8 mouse cellular contexts compared by ENCODE assay signal in the genomic region with DNA sequence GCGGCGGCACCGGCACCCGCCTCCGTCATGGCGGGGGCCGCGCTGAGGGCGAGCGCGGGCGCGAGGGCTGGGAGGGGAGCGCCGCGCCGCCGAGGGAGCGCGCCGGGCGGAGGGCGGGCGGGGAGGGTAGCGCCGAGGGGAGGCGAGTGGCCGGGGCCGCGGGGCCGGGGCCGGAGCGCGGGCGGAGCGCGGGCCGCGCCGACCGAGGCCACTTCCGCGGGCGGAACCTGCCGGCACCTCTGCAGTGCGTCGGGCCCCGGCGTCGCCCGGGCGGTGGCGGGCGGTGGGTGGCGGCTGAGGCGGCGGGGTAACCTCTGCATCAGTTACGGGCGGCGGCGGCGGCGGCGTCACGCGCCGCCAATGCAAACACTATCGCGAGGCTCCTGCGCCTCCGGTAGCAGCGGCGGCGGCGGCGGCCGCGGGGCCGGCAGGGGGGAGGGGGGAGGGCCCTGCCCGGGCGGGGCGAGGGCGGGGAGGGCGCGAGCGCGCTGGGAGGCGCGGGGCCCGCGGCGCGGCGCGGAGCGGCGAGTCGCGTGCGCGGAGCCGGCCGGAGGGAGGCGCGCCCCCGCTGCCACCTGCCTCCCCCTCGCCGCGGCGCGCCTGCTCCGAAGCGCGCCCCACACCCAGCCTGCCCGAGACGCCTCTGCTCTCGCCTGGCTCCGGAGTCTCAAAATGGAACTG. TPM values are rescaled to one million over a fixed set of nuclear protein-coding genes. Genes with fewer than 3 reads are reported as not detected.
DNase-seq lines count a peak whose midpoint lies in the region; ATAC-seq and TF ChIP-seq lines count a peak whose summit lies in the region.

A gene (minus strand): TSS at position 358 of the 681 bp plus-strand sequence.

- no peaks in the 10 kb centered on the region; the same call in 1 of the 2 replicates for H3K36me3 ChIP-seq in E14TG2a.4 (ENCODE audit: insufficient read depth, low read length)
- no peaks in the 10 kb centered on the region for H3K36me3 ChIP-seq in forebrain, embryonic 11.5 days (ENCODE audit: control insufficient read depth, insufficient read depth, low read length)
- H3K36me3 ChIP-seq in lung, embryonic 14.5 days (ENCODE audit: insufficient read depth), result no peaks in the 10 kb centered on the region
- no peaks in the 10 kb centered on the region for H3K36me3 ChIP-seq in thymus, adult 2 months (ENCODE audit: control insufficient read depth, insufficient read depth, low read length)

- no peak for TF ChIP-seq CTCF in E14TG2a.4 (conservative IDR thresholded peaks at IDR 0.05; ENCODE audit: low read length)
- no peak for TF ChIP-seq CTCF in lung, embryonic 14.5 days (IDR thresholded peaks at IDR 0.05; ENCODE audit: low read depth)
- no peak for TF ChIP-seq CTCF in olfactory bulb, adult 2 months (IDR thresholded peaks at IDR 0.05; ENCODE audit: insufficient read depth, low read depth, low read length)
- no peak for TF ChIP-seq CTCF in thymus, adult 2 months (IDR thresholded peaks at IDR 0.05; ENCODE audit: borderline replicate concordance, control insufficient read depth, extremely low read depth, insufficient read depth, low read length, poor library complexity)

- intact Hi-C loops in heart, postnatal 10 days (cut with DNase I), result loop anchor here (2.0 to 5.0 kb wide), 3 partner anchors 77 to 213 kb away; no protein-coding TSS in a partner anchor

- under 1% methylated on average over 101 of the region's 118 CpGs for WGBS in forebrain, embryonic 11.5 days
- under 1% methylated on average over 60 of the region's 118 CpGs for WGBS in lung, embryonic 14.5 days
- WGBS in olfactory bulb, adult 2 months, result under 1% methylated on average over 106 of the region's 118 CpGs
- 2% methylated on average over 106 of the region's 118 CpGs for WGBS in thymus, adult 2 months

- H3K27ac ChIP-seq in forebrain, embryonic 11.5 days (ENCODE audit: low read depth, low read length), result peak within 1 kb of the TSS; percentile 100
- peak within 1 kb of the TSS; percentile 100 for H3K27ac ChIP-seq in lung, embryonic 14.5 days (ENCODE audit: low read depth)
- H3K27ac ChIP-seq in olfactory bulb, adult 2 months (ENCODE audit: insufficient read depth, low read depth, low read length), result peak within 1 kb of the TSS; percentile 71; the same call in 1 of the 2 replicates
- peak within 1 kb of the TSS; percentile 81 for H3K27ac ChIP-seq in thymus, adult 2 months (ENCODE audit: control insufficient read depth, insufficient read depth, low read length)

- peaks cover 56% of the 10 kb centered on the region for H3K4me1 ChIP-seq in E14TG2a.4 (replicated peaks; ENCODE audit: low read depth, low read length)
- H3K4me1 ChIP-seq in forebrain, embryonic 11.5 days (replicated peaks; ENCODE audit: control insufficient read depth, insufficient read depth, low read length), result 0 out of 2 replicates have a peak, but pooled peaks cover 2% of the 10 kb centered on the region
- H3K4me1 ChIP-seq in lung, embryonic 14.5 days (ENCODE audit: insufficient read depth), result 0 out of 2 replicates have a peak, but pooled peaks cover 3% of the 10 kb centered on the region
- H3K4me1 ChIP-seq in olfactory bulb, adult 2 months (ENCODE audit: control insufficient read depth, insufficient read depth, low read length), result 0 out of 2 replicates have a peak, but pooled peaks cover 4% of the 10 kb centered on the region
- peaks cover 19% of the 10 kb centered on the region for H3K4me1 ChIP-seq in thymus, adult 2 months (replicated peaks; ENCODE audit: control insufficient read depth, insufficient read depth, low read length)

- peak; percentile 83 for ATAC-seq in forebrain, embryonic 11.5 days (replicated peaks; ENCODE audit: low FRiP score)
- peak; percentile 89 for ATAC-seq in lung, embryonic 14.5 days (ENCODE audit: insufficient read depth)

- TF ChIP-seq POLR2A in olfactory bulb, adult 2 months (IDR thresholded peaks at IDR 0.05; ENCODE audit: insufficient read depth, low read depth, low read length), result 0 out of 2 replicates have a peak, but pooled peaks have one; percentile 28
- TF ChIP-seq POLR2A in thymus, adult 2 months (IDR thresholded peaks at IDR 0.05; ENCODE audit: control insufficient read depth, extremely low read depth, insufficient read depth, low read length, poor library complexity), result peak; percentile 63

- H3K27me3 ChIP-seq in E14TG2a.4 (ENCODE audit: insufficient read depth, low read length), result no peaks in the 10 kb centered on the region
- H3K27me3 ChIP-seq in forebrain, embryonic 11.5 days (ENCODE audit: control insufficient read depth, insufficient read depth, low read length), result no peaks in the 10 kb centered on the region
- H3K27me3 ChIP-seq in lung, embryonic 14.5 days (ENCODE audit: insufficient read depth, low read length), result no peaks in the 10 kb centered on the region
- H3K27me3 ChIP-seq in thymus, adult 2 months (ENCODE audit: control insufficient read depth, insufficient read depth, low read length), result no peaks in the 10 kb centered on the region

- H3K9ac ChIP-seq in forebrain, embryonic 11.5 days (ENCODE audit: low read length), result peak within 1 kb of the TSS; percentile 98
- peak within 1 kb of the TSS; percentile 98 for H3K9ac ChIP-seq in lung, embryonic 14.5 days

- H3K9me3 ChIP-seq in E14TG2a.4 (ENCODE audit: low read length), result no peaks in the 10 kb centered on the region
- no peaks in the 10 kb centered on the region for H3K9me3 ChIP-seq in forebrain, embryonic 11.5 days (ENCODE audit: control insufficient read depth, low read length)
- H3K9me3 ChIP-seq in lung, embryonic 14.5 days (ENCODE audit: low read depth, low read length), result no peaks in the 10 kb centered on the region

- H3K4me2 ChIP-seq in forebrain, embryonic 11.5 days (ENCODE audit: low read depth, low read length, severe bottlenecking), result peak within 1 kb of the TSS; percentile 60
- peak within 1 kb of the TSS; percentile 77 for H3K4me2 ChIP-seq in lung, embryonic 14.5 days

- H3K4me3 ChIP-seq in E14TG2a.4 (replicated peaks; ENCODE audit: low read length), result peak within 1 kb of the TSS; percentile 91
- H3K4me3 ChIP-seq in forebrain, embryonic 11.5 days (ENCODE audit: low read depth, low read length), result peak within 1 kb of the TSS; percentile 94
- peak within 1 kb of the TSS; percentile 92 for H3K4me3 ChIP-seq in lung, embryonic 14.5 days (ENCODE audit: low read depth, low read length)
- H3K4me3 ChIP-seq in olfactory bulb, adult 2 months (ENCODE audit: insufficient read depth, low read depth, low read length), result peak within 1 kb of the TSS; percentile 74
- H3K4me3 ChIP-seq in thymus, adult 2 months (ENCODE audit: control insufficient read depth, insufficient read depth, low read length), result peak within 1 kb of the TSS; percentile 86

- DNase-seq in c-Kit-positive CD71-negative TER-119-negative erythroid progenitor cells, embryonic 14.5 days (ENCODE audit: low read depth), result peak; percentile 56
- peak; percentile 92 for DNase-seq in forebrain, embryonic 11.5 days (ENCODE audit: low spot score)
- DNase-seq in heart, postnatal 10 days, result peak; percentile 75 to 80
- peak; percentile 84 to 92 for DNase-seq in kidney, postnatal 4 days
- peak; percentile 91 for DNase-seq in lung, embryonic 14.5 days
- peak; percentile 79 for DNase-seq in thymus, adult 2 months

RNA-seq across cellular contexts. Expression of the gene that starts here (rescaled TPM):
- 46.8 and 48.7 TPM in 2 replicates for polyA plus RNA-seq in forebrain, embryonic 11.5 days (2014; fragmentation: Nextera tagmentation; extraction: Ambion mirVana)
- total RNA-seq in heart, postnatal 10 days (2021), result 10 to 100 TPM; 45.9 to 47.3 TPM
- 35.9 and 36.4 TPM in 2 replicates for polyA plus RNA-seq in lung, embryonic 14.5 days (2014; fragmentation: Nextera tagmentation; extraction: Ambion mirVana)
- not detected in 2 replicates for polyA plus RNA-seq in olfactory bulb, adult 2 months (2012; ENCODE audit: insufficient read depth, insufficient read length, low replicate concordance, missing spikeins)
- polyA plus RNA-seq in thymus, adult 2 months (2012; rRNA removed), result 24.6 and 25.4 TPM in 2 replicates

Comparison
In these comparisons a context has a peak if more than half of its experiments do, and no peak if none do; other contexts are left out.
1. Peak in every context shown above with its lines: DNase-seq, ATAC-seq, H3K4me3 ChIP-seq and H3K27ac ChIP-seq.